ENCODE assay signal across 9 mouse cellular contexts in the genomic region with DNA sequence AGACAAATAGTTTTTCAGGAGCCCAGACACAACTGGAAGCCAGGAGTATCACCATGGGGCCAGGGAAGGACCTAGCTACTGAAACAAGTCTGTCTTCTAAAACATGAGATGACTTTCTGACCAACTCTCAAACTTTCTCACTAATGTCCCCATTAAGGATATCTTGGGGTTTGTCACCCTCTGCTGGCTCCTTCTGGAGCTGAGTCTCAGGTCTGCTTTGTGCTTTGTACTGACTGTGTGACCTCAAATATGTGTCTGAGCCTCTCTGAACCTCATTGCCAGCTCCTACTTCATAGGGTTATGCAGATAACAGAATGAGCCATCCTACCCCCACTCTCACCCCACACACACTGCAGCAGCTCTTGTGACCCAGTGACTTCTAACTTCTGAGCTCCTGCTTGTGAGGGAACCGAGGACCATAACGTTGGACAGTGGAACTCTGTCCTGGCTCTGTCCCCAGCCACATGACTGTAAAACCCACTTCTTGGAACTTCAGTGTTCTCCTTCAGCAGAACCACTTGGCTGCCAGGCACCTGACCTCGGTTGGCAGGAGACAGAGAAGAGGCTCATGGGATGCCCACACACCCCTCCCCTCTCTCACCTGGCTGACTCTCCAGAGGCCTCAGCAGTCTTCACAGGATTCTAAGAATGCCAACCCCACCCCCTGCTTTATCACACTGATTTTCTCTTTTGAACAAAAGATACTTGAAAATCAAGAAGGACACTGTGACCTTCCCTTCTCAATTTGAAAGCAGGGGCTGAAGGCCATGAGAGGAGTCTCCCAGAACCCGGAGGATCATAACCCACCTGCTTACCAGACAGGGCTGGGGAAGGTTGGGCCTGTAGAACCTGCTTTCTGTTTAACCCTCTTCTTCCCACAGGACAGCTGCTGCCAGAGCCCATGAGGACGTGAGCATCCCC. TPM values are rescaled to one million over a fixed set of nuclear protein-coding genes. Genes with fewer than 3 reads are reported as not detected.
DNase-seq lines count a peak whose midpoint lies in the region; ATAC-seq and TF ChIP-seq lines count a peak whose summit lies in the region.
"Had no signal": no experiment of that assay in that cellular context is flagged by ENCODE, and none has a peak within 500 bp of the region (broad histone marks: within the 10 kb centered on the region; RNA-seq: fewer than 3 reads in every experiment).

No protein-coding gene starts in this region.

- TF ChIP-seq EP300 in stomach, postnatal 0 days (optimal IDR thresholded peaks at IDR 0.05), result no peak

- H3K4me1 ChIP-seq in kidney, embryonic 15.5 days, result peaks cover 33% of the 10 kb centered on the region
- H3K4me1 ChIP-seq in stomach, postnatal 0 days (replicated peaks; ENCODE audit: control insufficient read depth, insufficient read depth), result no peaks in the 10 kb centered on the region

- H3K36me3 ChIP-seq in kidney, embryonic 15.5 days, result no peaks in the 10 kb centered on the region
- no peaks in the 10 kb centered on the region for H3K36me3 ChIP-seq in stomach, postnatal 0 days (ENCODE audit: control insufficient read depth, insufficient read depth, low read length)
- H3K36me3 ChIP-seq: limb, embryonic 15.5 days had no signal

- H3K27ac ChIP-seq in kidney, embryonic 15.5 days, result no peak overlapping the region
- H3K27ac ChIP-seq in stomach, postnatal 0 days (replicated peaks), result no peak overlapping the region
- H3K27ac ChIP-seq: limb, embryonic 15.5 days had no signal

- H3K9ac ChIP-seq in kidney, embryonic 15.5 days, result no peak overlapping the region
- no peak overlapping the region for H3K9ac ChIP-seq in stomach, postnatal 0 days (ENCODE audit: low read length)
- H3K9ac ChIP-seq: limb, embryonic 15.5 days had no signal

- H3K9me3 ChIP-seq in kidney, embryonic 15.5 days (replicated peaks), result peaks cover 11% of the 10 kb centered on the region
- H3K9me3 ChIP-seq in stomach, postnatal 0 days (ENCODE audit: control insufficient read depth, low read length), result no peaks in the 10 kb centered on the region
- H3K9me3 ChIP-seq: limb, embryonic 15.5 days had no signal

- no peak overlapping the region for H3K4me2 ChIP-seq in kidney, embryonic 15.5 days
- no peak overlapping the region for H3K4me2 ChIP-seq in stomach, postnatal 0 days (replicated peaks; ENCODE audit: low read depth)
- H3K4me2 ChIP-seq: limb, embryonic 15.5 days had no signal

- DNase-seq in kidney, adult 18-20 months, result peak; percentile 67
- DNase-seq in ES-CJ7 (ENCODE audit: low read depth, low spot score), result peak; percentile 75
- peak; percentile 40 for DNase-seq in cerebellum, adult 8-10 months
- peak; percentile 60 to 86 for DNase-seq in kidney, postnatal 25 days
- DNase-seq in stomach, postnatal 0 days (ENCODE audit: low spot score), result peak; percentile 63
- no peak for DNase-seq in frontal cortex, postnatal 10 days (ENCODE audit: low spot score in 2 of 2)
- no peak for DNase-seq in spleen, adult 18-20 months

- H3K27me3 ChIP-seq in kidney, embryonic 15.5 days, result peaks cover 6% of the 10 kb centered on the region; the same call in 1 of the 2 replicates
- H3K27me3 ChIP-seq in stomach, postnatal 0 days (ENCODE audit: control insufficient read depth, insufficient read depth, low read length), result no peaks in the 10 kb centered on the region

- peak; percentile 76 for TF ChIP-seq CTCF in stomach, postnatal 0 days (IDR thresholded peaks at IDR 0.05; ENCODE audit: low read depth)

- ATAC-seq in kidney, embryonic 15.5 days (replicated peaks; ENCODE audit: low FRiP score), result no peak
- ATAC-seq in stomach, postnatal 0 days (ENCODE audit: low FRiP score, low TSS enrichment), result 0 out of 2 replicates have a peak, but pooled peaks have one; percentile 32

- WGBS in kidney, embryonic 15.5 days, result 39% methylated on average over 5 of the region's 5 CpGs
- WGBS in stomach, postnatal 0 days, result 33% methylated on average over 5 of the region's 5 CpGs

- H3K4me3 ChIP-seq in kidney, embryonic 15.5 days (replicated peaks), result no peak overlapping the region
- H3K4me3 ChIP-seq in stomach, postnatal 0 days (ENCODE audit: low read depth, low read length), result no peak overlapping the region
- H3K4me3 ChIP-seq: limb, embryonic 15.5 days had no signal

RNA-seq across cellular contexts. Expression of gene Sstr3, which starts 3.2 kb away (rescaled TPM):
- 0.30 and 0.58 TPM in 2 replicates for polyA plus RNA-seq in kidney, embryonic 15.5 days (2015; fragmentation: Nextera tagmentation; extraction: Ambion mirVana)
- 0.02 and 0.08 TPM in 2 replicates for polyA plus RNA-seq in stomach, postnatal 0 days (2015; fragmentation: Nextera tagmentation; extraction: Ambion mirVana)

RNA-seq across cellular contexts. Expression of gene C1qtnf6, which starts 16.5 kb away (rescaled TPM):
- 27.7 and 30.4 TPM in 2 replicates for polyA plus RNA-seq in kidney, embryonic 15.5 days (2015; fragmentation: Nextera tagmentation; extraction: Ambion mirVana)
- 20.2 and 24.6 TPM in 2 replicates for polyA plus RNA-seq in stomach, postnatal 0 days (2015; fragmentation: Nextera tagmentation; extraction: Ambion mirVana)

RNA-seq across cellular contexts. Expression of gene Rac2, which starts 24.9 kb away (rescaled TPM):
- 8.1 and 11.1 TPM in 2 replicates for polyA plus RNA-seq in kidney, embryonic 15.5 days (2015; fragmentation: Nextera tagmentation; extraction: Ambion mirVana)
- 6.4 and 8.0 TPM in 2 replicates for polyA plus RNA-seq in stomach, postnatal 0 days (2015; fragmentation: Nextera tagmentation; extraction: Ambion mirVana)

RNA-seq across cellular contexts. Expression of gene Cyth4, which starts 49.2 kb away (rescaled TPM):
- 7.1 and 8.1 TPM in 2 replicates for polyA plus RNA-seq in kidney, embryonic 15.5 days (2015; fragmentation: Nextera tagmentation; extraction: Ambion mirVana)
- 5.2 and 5.8 TPM in 2 replicates for polyA plus RNA-seq in stomach, postnatal 0 days (2015; fragmentation: Nextera tagmentation; extraction: Ambion mirVana)

RNA-seq across cellular contexts. Expression of gene Il2rb, which starts 52.6 kb away (rescaled TPM):
- 0.44 and 0.60 TPM in 2 replicates for polyA plus RNA-seq in kidney, embryonic 15.5 days (2015; fragmentation: Nextera tagmentation; extraction: Ambion mirVana)
- polyA plus RNA-seq in stomach, postnatal 0 days (2015; fragmentation: Nextera tagmentation; extraction: Ambion mirVana), result 0.24 and 0.30 TPM in 2 replicates

Comparison
In these comparisons a context has a peak if more than half of its experiments do, and no peak if none do; other contexts are left out.
1. DNase-seq: peak in kidney, adult 18-20 months (single experiment), ES-CJ7 (single experiment), cerebellum, adult 8-10 months (single experiment), kidney, postnatal 25 days (2 of 2) and stomach, postnatal 0 days (single experiment); none in frontal cortex, postnatal 10 days (0 of 2) and spleen, adult 18-20 months (0 of 2).